Mouse (Mus musculus): ENCODE results near the gene Wwp2. TPM values are rescaled to one million over a fixed set of nuclear protein-coding genes. Genes with fewer than 3 reads are reported as not detected.

Gene Wwp2
- polyA plus RNA-seq, 1 experiment from 2014 or later = 33.2 TPM

DNA sequence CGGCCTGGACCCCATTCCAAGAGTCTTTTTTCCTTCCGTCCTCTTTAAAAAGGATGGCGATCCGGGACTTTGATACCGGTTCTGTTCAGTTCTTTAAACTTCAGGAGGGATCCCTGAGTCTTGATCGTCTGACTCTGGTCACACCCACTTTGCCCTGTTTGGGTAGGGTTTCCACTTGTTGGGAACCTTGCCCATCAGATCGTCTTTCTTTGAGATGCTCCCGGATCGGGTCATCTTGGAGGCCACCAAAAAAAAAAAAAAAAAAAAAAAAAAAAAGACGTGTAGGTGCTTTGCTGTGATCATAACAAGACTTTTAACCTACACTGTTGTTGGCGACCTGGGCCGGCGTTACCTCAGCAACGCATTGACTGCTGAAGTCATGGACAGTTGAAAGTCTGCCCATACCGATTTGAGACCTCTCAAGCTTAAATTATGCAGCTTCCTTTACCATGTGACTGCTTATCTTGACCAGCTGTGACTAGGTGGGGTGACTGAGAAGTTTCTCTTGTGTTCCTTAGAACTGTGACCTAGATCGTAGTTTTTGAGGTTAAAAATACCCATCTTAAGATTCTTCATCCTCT, 766 bp downstream of the Wwp2 start:
- H3K4me3 ChIP-seq (replicated peaks) = peak overlapping the region; percentile 92

DNA sequence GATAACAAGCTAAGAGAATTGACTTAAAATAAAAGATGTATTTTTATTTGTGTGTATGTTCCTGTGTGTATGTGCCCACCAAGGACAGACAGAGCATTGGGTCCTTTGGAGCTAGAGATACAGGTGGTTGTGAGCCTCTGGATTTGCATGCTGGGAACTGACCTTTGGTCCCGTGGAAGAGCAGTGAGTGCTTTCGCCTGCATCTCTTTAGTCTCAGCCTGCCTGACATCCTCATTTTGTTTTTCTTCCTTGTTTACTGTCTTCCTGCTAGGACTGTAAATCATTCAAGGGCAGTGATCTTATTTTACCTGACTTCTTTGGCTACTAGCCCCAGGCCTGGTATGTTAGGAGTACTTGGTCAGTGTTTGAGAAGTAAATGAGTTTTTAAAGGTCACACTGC, 1.5 kb downstream of the Wwp2 start:
- 65% methylated on average over 2 of the region's 2 CpGs for WGBS
- no peak overlapping the region for H3K4me3 ChIP-seq (replicated peaks)
- no peak overlapping the region for H3K27ac ChIP-seq
- no peak overlapping the region for H3K4me2 ChIP-seq
- ATAC-seq (ENCODE audit: insufficient read depth, low FRiP score, low read depth) = no peak
- H3K4me1 ChIP-seq = peaks cover 8% of the 10 kb centered on the region; the same call in 1 of the 2 replicates
- no peaks in the 10 kb centered on the region for H3K36me3 ChIP-seq
- H3K27me3 ChIP-seq (replicated peaks) = no peaks in the 10 kb centered on the region
- H3K9me3 ChIP-seq = no peaks in the 10 kb centered on the region
- no peak overlapping the region for H3K9ac ChIP-seq

More for the DNA sequence above, 766 bp downstream of the Wwp2 start:
- H3K4me1 ChIP-seq = peaks cover 8% of the 10 kb centered on the region; the same call in 1 of the 2 replicates
- H3K9ac ChIP-seq = peak overlapping the region; percentile 94
- H3K9me3 ChIP-seq = no peaks in the 10 kb centered on the region
- H3K27ac ChIP-seq = peak overlapping the region; percentile 92
- peak overlapping the region; percentile 77 for H3K4me2 ChIP-seq
- H3K36me3 ChIP-seq = no peaks in the 10 kb centered on the region
- H3K27me3 ChIP-seq (replicated peaks) = no peaks in the 10 kb centered on the region
- peak; percentile 65 for ATAC-seq (ENCODE audit: insufficient read depth, low FRiP score, low read depth)
- 8% methylated on average over 16 of the region's 16 CpGs for whole genome bisulfite sequencing

DNA sequence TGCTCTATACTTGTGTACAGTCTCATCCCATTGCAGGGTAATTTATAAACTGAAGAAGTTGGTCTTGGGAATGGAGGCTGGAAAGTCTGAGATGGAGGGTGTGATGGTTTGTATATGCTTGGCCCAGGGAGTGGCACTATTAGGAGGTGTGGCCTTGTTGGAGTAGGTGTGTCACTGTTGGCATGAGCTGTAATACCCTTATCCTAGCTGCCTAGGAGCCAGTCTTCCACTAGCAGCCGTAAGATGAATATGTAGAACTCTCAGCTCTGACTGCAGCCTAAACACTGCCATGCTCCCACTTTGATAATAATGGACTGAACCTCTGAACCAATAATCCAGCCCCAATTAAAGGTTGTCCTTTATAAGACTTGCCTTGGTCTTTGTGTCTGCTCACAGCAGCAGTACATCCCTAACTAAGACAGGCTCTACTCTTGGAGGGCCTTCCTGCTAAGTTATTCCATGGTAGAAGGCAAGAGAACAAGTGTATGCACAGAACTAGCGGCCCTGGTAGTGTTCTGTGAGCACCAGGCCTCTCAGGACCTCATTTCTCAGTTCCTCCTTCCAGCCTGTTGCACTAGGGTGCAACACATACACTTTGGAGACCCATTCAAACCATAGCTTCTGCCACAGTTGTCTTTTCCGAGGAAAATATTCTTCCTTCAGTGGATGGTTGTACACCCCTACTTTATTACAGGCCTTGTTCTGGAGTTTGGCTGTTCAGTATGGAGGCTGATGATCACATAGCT, 3.9 kb downstream of the Wwp2 start:
- no peak overlapping the region for H3K9ac ChIP-seq
- no peaks in the 10 kb centered on the region for H3K36me3 ChIP-seq
- no peak overlapping the region for H3K4me3 ChIP-seq (replicated peaks)
- no peak overlapping the region for H3K4me2 ChIP-seq
- no peaks in the 10 kb centered on the region for H3K9me3 ChIP-seq
- H3K27ac ChIP-seq = no peak overlapping the region
- peaks cover 8% of the 10 kb centered on the region; the same call in 1 of the 2 replicates for H3K4me1 ChIP-seq
- H3K27me3 ChIP-seq (replicated peaks) = no peaks in the 10 kb centered on the region
- 84% methylated on average over 3 of the region's 3 CpGs for WGBS
- ATAC-seq (ENCODE audit: insufficient read depth, low FRiP score, low read depth) = no peak

DNA sequence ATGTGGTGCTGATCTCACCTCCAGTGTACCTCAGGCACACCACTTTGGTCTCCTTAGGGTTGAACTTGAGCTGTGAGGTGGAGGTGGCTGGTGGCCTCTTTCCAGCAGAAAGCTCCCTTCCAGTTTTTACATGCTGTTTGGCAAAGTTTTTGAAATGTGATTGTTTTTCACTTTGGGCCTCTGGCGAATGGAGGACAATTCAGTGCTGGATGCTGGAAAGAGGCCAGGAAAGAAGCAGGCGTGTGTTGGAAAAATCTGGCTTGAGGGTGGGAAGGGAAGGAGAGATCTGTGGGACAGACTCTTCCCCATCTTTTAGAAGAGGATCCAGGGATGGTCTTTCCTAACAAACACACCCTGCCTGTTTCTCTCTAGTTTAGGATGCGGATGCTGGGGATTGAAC, 8.5 kb downstream of the Wwp2 start:
- Histone ChIP-seq H3K36me3 (no peaks in the 10 kb centered on the region), H3K4me3 (replicated peaks) (no peak overlapping the region), H3K4me2 (no peak overlapping the region), H3K9ac (no peak overlapping the region), H3K27me3 (replicated peaks) (no peaks in the 10 kb centered on the region), H3K27ac (no peak overlapping the region), H3K9me3 (no peaks in the 10 kb centered on the region), H3K4me1 (0 out of 2 replicates have a peak, but pooled peaks cover 3% of the 10 kb centered on the region)
- ATAC-seq (ENCODE audit: insufficient read depth, low FRiP score, low read depth) = no peak
- 62% methylated on average over 3 of the region's 3 CpGs for WGBS

DNA sequence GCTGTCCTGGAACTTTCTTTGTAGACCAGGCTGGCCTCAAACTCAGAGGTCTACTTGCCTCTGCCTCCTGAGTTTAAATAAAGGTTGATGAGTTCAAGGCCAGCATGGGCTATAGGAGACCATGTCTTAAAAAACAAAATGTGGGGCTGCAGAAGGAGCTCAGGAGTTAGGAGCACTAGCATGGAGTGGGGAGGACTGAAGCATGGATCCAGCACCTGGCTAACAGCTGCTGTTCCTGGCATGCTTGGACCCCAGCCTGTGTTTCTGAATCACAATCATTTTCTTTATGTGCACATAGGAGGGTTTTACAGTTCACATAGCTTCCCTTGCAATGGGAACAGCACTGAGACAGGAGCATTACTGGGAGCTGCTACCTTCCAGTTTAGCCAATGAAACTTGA, 11.5 kb downstream of the Wwp2 start:
- H3K27ac ChIP-seq = no peak overlapping the region
- no peaks in the 10 kb centered on the region for H3K27me3 ChIP-seq (replicated peaks)
- H3K9me3 ChIP-seq = no peaks in the 10 kb centered on the region
- no peak for ATAC-seq (ENCODE audit: insufficient read depth, low FRiP score, low read depth)
- no peak overlapping the region for H3K4me2 ChIP-seq
- H3K9ac ChIP-seq = no peak overlapping the region
- no peaks in the 10 kb centered on the region for H3K36me3 ChIP-seq
- H3K4me3 ChIP-seq (replicated peaks) = no peak overlapping the region
- H3K4me1 ChIP-seq = 0 out of 2 replicates have a peak, but pooled peaks cover 3% of the 10 kb centered on the region

DNA sequence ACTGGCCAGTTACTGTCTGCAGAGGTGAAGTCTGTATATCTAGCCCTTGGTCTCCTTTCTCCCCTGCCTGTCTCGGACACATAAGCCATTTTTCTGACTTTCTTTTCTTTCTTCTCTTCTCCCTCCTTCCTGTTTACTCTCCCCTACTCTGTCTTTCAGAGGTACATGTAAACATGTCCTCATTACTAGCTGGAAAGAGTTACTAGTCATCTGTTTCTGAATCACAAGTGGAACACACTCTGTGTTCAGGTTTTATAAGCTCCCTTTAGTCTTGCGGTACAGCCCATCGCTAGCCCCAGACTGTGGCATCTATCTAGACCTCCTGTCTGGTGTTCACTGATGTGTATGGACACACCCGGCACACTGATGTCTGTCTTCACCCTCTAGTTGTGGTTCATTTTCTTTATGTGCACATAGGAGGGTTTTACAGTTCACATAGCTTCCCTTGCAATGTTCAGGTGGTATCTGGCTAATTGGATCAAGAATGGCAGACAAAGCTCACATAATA, 12.3 kb downstream of the Wwp2 start:
- Histone ChIP-seq H3K9me3 (no peaks in the 10 kb centered on the region), H3K4me2 (no peak overlapping the region), H3K4me1 (0 out of 2 replicates have a peak, but pooled peaks cover 3% of the 10 kb centered on the region), H3K36me3 (peaks cover 2% of the 10 kb centered on the region; the same call in 1 of the 2 replicates), H3K27ac (no peak overlapping the region), H3K4me3 (replicated peaks) (no peak overlapping the region), H3K9ac (no peak overlapping the region), H3K27me3 (replicated peaks) (no peaks in the 10 kb centered on the region)
- ATAC-seq (ENCODE audit: insufficient read depth, low FRiP score, low read depth) = no peak
- 72% methylated on average over 4 of the region's 4 CpGs for WGBS

DNA sequence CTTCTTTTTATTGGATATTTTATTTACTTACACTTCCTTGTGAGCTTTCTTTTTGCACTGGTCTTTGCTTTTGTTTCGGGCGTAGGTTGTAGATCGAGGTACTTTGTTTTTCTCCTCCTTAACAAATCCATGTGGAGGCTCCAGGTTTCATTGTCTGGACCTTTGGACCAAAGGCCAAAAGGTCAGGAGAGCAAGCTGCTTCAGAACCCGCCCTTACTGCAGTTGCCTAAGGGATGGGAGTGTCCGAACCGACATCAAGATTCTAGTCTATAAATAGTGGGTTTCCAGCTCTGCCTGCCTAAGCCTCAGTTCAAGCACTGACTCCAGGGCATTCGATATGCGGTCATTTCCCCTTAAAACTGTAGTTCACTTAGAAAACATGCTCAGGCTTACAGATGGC, 13.0 kb downstream of the Wwp2 start:
- H3K4me2 ChIP-seq = no peak overlapping the region
- no peak overlapping the region for H3K27ac ChIP-seq
- no peak overlapping the region for H3K9ac ChIP-seq
- H3K27me3 ChIP-seq (replicated peaks) = no peaks in the 10 kb centered on the region
- no peaks in the 10 kb centered on the region for H3K9me3 ChIP-seq
- no peak for ATAC-seq (ENCODE audit: insufficient read depth, low FRiP score, low read depth)
- no peak overlapping the region for H3K4me3 ChIP-seq (replicated peaks)
- H3K36me3 ChIP-seq = peaks cover 7% of the 10 kb centered on the region; the same call in 1 of the 2 replicates
- WGBS = 60% methylated on average over 8 of the region's 8 CpGs
- H3K4me1 ChIP-seq = 0 out of 2 replicates have a peak, but pooled peaks cover 3% of the 10 kb centered on the region

DNA sequence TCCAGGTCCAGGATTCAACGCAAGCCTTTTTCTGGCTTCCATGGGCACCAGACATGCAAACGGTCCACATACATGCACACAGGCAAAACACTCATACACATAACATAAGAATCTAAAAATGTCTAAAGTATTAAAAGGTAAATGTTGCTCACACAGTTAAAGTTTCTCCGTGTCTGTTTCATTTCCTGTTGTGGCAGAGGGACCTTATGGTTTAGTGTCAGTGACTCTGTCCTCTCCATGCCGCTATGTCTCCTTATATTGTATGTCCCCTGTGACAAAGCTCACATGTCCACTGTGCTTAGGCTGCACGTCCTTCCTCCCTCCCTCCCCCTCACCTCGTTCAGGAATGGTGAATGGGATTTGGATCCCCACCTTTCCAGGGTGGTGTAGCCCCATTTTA, 13.5 kb downstream of the Wwp2 start:
- Histone ChIP-seq H3K9me3 (no peaks in the 10 kb centered on the region), H3K27ac (no peak overlapping the region), H3K9ac (no peak overlapping the region), H3K36me3 (peaks cover 7% of the 10 kb centered on the region; the same call in 1 of the 2 replicates), H3K4me1 (0 out of 2 replicates have a peak, but pooled peaks cover 3% of the 10 kb centered on the region), H3K4me2 (no peak overlapping the region), H3K4me3 (replicated peaks) (no peak overlapping the region), H3K27me3 (replicated peaks) (no peaks in the 10 kb centered on the region)
- ATAC-seq (ENCODE audit: insufficient read depth, low FRiP score, low read depth) = no peak
- 76% methylated on average over 6 of the region's 6 CpGs for WGBS

DNA sequence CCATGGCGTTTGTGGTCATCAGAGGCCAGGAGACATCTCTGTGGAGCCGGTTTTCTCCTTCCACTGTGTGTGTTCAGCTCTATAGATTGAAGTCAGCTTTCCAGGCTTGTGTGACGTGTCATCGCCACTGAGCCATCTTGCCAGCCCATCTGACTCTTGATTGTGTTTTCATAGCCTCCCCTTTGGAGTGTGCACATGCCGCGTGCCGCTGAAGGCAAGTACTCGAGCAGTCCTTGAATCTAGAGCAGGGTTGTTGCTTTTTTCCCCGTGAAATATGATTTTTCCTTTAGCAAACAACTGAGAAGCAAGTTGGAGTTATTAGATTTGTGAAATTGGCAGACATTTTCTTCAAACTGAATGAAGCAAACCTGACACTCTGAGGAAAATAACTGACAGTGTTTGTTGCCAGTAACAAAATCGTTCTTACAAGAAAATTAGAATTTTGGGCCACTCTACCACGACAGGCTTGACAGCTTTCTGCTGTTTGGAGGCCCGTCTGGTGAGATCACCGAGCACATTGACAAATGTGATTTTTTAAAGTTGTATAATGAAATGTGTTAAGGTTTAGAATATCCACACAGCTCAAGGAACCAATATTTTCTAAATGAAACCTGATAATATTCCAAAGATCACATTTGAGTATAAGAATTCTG, 15.4 kb downstream of the Wwp2 start:
- Histone ChIP-seq H3K9me3 (no peaks in the 10 kb centered on the region), H3K27me3 (replicated peaks) (no peaks in the 10 kb centered on the region), H3K9ac (no peak overlapping the region), H3K4me2 (no peak overlapping the region), H3K4me3 (replicated peaks) (no peak overlapping the region), H3K36me3 (peaks cover 7% of the 10 kb centered on the region; the same call in 1 of the 2 replicates), H3K4me1 (0 out of 2 replicates have a peak, but pooled peaks cover 3% of the 10 kb centered on the region), H3K27ac (no peak overlapping the region)
- WGBS = 79% methylated on average over 13 of the region's 13 CpGs
- no peak for ATAC-seq (ENCODE audit: insufficient read depth, low FRiP score, low read depth)

DNA sequence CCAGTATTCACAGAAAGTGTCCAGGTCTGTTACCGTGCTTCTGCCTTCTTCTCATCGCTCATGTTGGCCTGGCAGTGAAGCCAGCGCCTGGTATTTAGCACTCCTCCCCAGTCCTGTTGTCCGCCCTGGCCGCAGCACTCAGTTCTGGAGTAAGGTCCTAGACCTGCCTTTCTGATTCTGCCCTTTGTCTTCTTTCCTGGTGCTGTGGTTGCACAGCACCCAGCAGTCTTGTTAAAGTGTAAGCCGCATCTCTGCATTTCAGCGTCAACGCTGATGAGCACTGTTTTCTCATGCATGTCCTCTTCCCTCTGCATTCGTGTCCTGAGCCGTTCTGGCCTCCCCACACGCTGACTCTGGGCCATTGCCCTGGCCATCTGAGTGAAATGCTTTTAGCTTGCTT, 17.2 kb downstream of the Wwp2 start:
- no peak overlapping the region for H3K4me2 ChIP-seq
- H3K36me3 ChIP-seq = peaks cover 15% of the 10 kb centered on the region; the same call in 1 of the 2 replicates
- no peaks in the 10 kb centered on the region for H3K9me3 ChIP-seq
- no peak overlapping the region for H3K27ac ChIP-seq
- H3K4me3 ChIP-seq (replicated peaks) = no peak overlapping the region
- no peaks in the 10 kb centered on the region for H3K27me3 ChIP-seq (replicated peaks)
- 0 out of 2 replicates have a peak, but pooled peaks cover 3% of the 10 kb centered on the region for H3K4me1 ChIP-seq
- no peak overlapping the region for H3K9ac ChIP-seq
- ATAC-seq (ENCODE audit: insufficient read depth, low FRiP score, low read depth) = no peak
- 95% methylated on average over 11 of the region's 11 CpGs for WGBS

DNA sequence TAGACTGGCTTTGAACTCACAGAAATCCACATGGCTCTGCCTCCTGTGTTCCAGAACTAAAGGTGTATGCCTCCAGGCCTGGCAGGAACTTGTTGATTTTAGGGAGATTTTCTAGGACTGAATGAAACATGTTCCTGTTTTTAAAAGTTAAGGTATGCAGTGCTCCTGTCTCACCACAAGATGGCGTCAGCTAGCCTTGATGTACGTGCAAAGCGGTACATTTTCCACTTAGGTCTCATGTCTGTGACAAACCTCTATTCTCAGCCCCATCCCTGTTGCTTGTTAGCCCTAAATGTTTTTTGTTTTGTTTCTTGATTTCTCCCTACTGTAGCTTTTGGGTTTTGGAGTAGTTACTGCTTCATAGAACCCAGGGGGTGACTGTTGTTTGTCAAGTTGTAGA, 19.1 kb downstream of the Wwp2 start:
- 13% methylated on average over 3 of the region's 3 CpGs for whole genome bisulfite sequencing
- no peak overlapping the region for H3K9ac ChIP-seq
- H3K4me3 ChIP-seq (replicated peaks) = no peak overlapping the region
- no peak for ATAC-seq (ENCODE audit: insufficient read depth, low FRiP score, low read depth)
- no peaks in the 10 kb centered on the region for H3K9me3 ChIP-seq
- no peak overlapping the region for H3K4me2 ChIP-seq
- H3K4me1 ChIP-seq = no peaks in the 10 kb centered on the region
- peaks cover 15% of the 10 kb centered on the region; the same call in 1 of the 2 replicates for H3K36me3 ChIP-seq
- H3K27ac ChIP-seq = no peak overlapping the region
- H3K27me3 ChIP-seq (replicated peaks) = no peaks in the 10 kb centered on the region

DNA sequence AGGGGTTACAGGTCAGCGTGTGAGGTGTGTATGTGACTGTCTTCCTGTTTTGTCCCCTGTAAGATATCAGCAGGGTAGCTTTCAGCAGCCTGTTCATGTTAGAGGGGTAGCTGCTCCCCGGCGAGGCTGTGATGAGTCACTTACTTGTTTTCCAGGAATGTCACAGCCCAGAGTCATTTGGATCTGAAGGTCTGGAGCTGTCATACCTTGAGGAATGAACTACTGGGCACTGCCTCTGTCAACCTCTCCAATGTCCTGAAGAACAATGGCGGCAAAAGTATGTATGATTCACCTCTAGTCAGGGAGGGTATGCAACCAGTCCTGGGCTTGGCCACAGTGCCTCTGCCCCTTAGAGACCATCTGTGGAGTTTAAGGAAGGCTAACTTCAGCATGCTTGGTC, 21.6 kb downstream of the Wwp2 start:
- Histone ChIP-seq H3K36me3 (peaks cover 15% of the 10 kb centered on the region; the same call in 1 of the 2 replicates), H3K4me1 (no peaks in the 10 kb centered on the region), H3K9ac (no peak overlapping the region), H3K27me3 (replicated peaks) (no peaks in the 10 kb centered on the region), H3K9me3 (no peaks in the 10 kb centered on the region), H3K4me3 (replicated peaks) (no peak overlapping the region), H3K27ac (no peak overlapping the region), H3K4me2 (no peak overlapping the region)
- ATAC-seq (ENCODE audit: insufficient read depth, low FRiP score, low read depth) = no peak
- 84% methylated on average over 4 of the region's 4 CpGs for WGBS
